Mouse (Mus musculus) ES-E14 (cell line): ENCODE results near the gene Runx3.

ENCODE experiments used
- CHD2 ChIP-seq: IDR thresholded peaks from 2 replicates; pipeline ENCODE4 v1.6.1; 2014; ENCODE audit warnings: mild to moderate bottlenecking, low read depth, low read length, inconsistent platforms
- HCFC1 ChIP-seq: IDR thresholded peaks from 2 replicates; pipeline ENCODE4 v1.6.1; 2012; ENCODE audit warnings: low read length, inconsistent platforms, borderline replicate concordance; ENCODE audit not compliant: insufficient read depth
- MAFK ChIP-seq: IDR thresholded peaks from 2 replicates; pipeline ENCODE4 v1.6.1; 2014; ENCODE audit warnings: mild to moderate bottlenecking, low read depth, low read length, inconsistent platforms; ENCODE audit not compliant: insufficient read depth
- ZC3H11A ChIP-seq: IDR thresholded peaks from 2 replicates; pipeline ENCODE4 v1.6.1; 2012; ENCODE audit warnings: low read depth, mild to moderate bottlenecking, inconsistent platforms, low read length, borderline replicate concordance
- ZNF384 ChIP-seq: IDR thresholded peaks from 2 replicates; pipeline ENCODE4 v1.6.1; 2012; ENCODE audit warnings: low read depth, low read length, inconsistent platforms

- TF ChIP-seq ZC3H11A (no peak), ZNF384 (no peak), MAFK (no peak), CHD2 (no peak), HCFC1 (no peak)
Measured at GRCm38 (mm10) chr4:135136612-135137011, 16.2 kb downstream of the Runx3 start.
